Mouse (Mus musculus): ENCODE results near the gene Cap2.

The Cap2 gene

DNA sequence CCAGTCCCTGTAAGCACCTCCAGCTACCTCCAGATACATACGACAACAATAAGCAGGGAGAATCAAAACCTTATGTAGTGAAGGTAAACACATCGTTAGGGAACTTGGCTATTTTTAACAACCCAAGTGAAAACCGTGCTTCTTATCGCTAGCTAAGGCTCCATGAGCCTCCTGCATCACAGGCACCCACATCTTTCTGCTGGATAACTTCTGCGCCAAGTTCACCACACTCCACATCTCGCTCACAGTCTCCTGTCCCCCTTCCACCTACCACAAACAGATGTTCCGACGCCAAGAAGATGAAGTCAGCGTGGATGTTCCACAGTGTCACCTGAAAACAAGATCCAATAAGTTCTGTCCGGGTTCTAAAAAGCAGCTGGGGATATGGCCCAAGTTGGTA, 49.0 kb downstream of the Cap2 start:
- no peaks in the 10 kb centered on the region; the same call in 1 of the 2 replicates for H3K27me3 ChIP-seq (ENCODE audit: insufficient read depth, low read length)
- TF ChIP-seq CTCF (conservative IDR thresholded peaks at IDR 0.05; ENCODE audit: low read length) (no peak), NANOG (IDR thresholded peaks at IDR 0.05; ENCODE audit: borderline replicate concordance, low read length) (no peak), POU5F1 (IDR thresholded peaks at IDR 0.05; ENCODE audit: borderline replicate concordance, low read length) (no peak)
- no peaks in the 10 kb centered on the region for H3K4me1 ChIP-seq (replicated peaks; ENCODE audit: low read depth, low read length)
- peaks cover 5% of the 10 kb centered on the region; the same call in 1 of the 2 replicates for H3K9me3 ChIP-seq (ENCODE audit: low read length)
- H3K36me3 ChIP-seq (ENCODE audit: insufficient read depth, low read length): no peaks in the 10 kb centered on the region
- H3K4me3 ChIP-seq (replicated peaks; ENCODE audit: low read length): no peak overlapping the region

DNA sequence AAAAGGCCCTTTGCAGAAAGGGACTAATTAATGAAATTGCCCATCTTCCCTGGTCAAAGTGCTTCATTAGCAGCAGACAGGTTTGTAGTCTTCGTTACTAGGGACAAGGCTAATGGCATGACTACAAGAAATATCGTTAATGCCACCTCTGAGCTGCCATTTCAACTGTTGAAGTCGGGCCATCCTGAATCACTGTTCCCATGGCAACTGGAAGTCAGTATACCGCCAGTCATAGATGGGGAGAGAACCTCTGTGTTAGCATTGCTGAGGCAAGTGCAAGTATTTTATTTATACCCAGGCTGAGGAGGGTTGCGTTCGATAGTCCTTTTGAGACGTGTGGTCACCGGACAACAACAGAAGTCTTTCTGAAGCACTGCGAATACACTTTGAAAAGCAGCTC, 53.1 kb downstream of the Cap2 start:
- no peaks in the 10 kb centered on the region; the same call in 1 of the 2 replicates for H3K27me3 ChIP-seq (ENCODE audit: insufficient read depth, low read length)

DNA sequence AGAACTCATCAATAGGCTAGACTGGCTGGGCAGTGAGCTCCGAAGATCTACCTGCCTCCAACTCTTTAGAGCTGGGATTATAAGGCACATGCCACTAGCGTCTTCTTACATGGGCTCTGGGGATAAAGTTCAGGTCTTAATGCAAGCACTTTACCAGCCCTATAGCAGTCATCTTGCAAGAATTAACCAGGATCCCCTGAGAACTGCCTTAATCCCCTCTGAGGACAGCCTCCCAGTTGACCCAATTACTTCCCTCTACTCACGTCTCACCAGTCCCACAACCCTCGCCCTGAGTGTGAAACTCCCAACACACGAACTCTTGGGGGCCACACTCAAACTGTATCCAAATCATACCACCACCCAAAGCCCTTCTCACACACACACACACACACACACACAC, 64.3 kb downstream of the Cap2 start:
- H3K4me3 ChIP-seq (replicated peaks; ENCODE audit: low read length): no peak overlapping the region
- TF ChIP-seq POU5F1 (IDR thresholded peaks at IDR 0.05; ENCODE audit: borderline replicate concordance, low read length) (no peak), CTCF (conservative IDR thresholded peaks at IDR 0.05; ENCODE audit: low read length) (no peak), NANOG (IDR thresholded peaks at IDR 0.05; ENCODE audit: borderline replicate concordance, low read length) (no peak)
- no peaks in the 10 kb centered on the region for H3K4me1 ChIP-seq (replicated peaks; ENCODE audit: low read depth, low read length)

More for the DNA sequence above, 53.1 kb downstream of the Cap2 start:
- Histone ChIP-seq H3K4me3 (replicated peaks; ENCODE audit: low read length) (no peak overlapping the region), H3K36me3 (ENCODE audit: insufficient read depth, low read length) (no peaks in the 10 kb centered on the region), H3K4me1 (replicated peaks; ENCODE audit: low read depth, low read length) (no peaks in the 10 kb centered on the region), H3K9me3 (ENCODE audit: low read length) (peaks cover 10% of the 10 kb centered on the region; the same call in 1 of the 2 replicates)
- TF ChIP-seq NANOG (IDR thresholded peaks at IDR 0.05; ENCODE audit: borderline replicate concordance, low read length) (no peak), CTCF (conservative IDR thresholded peaks at IDR 0.05; ENCODE audit: low read length) (no peak), POU5F1 (IDR thresholded peaks at IDR 0.05; ENCODE audit: borderline replicate concordance, low read length) (no peak)

DNA sequence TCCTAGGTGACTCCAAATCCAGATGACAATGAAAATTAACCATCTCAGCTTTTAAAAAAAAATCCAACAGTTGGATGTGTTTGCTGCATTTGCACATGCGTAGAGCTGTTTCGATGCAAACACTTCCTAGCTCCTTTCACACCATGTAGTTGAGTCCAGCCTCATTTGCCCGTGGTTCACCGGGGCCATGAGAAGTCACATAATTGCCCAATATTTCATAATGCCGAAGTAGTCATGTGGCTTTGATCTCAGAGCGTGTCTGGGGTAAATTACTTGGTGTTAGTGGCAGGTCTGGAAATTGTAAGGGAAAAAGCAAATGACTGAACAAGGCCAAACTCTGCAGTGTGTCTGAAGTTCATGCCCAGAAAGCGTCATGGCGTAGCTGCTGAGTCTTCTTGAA, 67.8 kb downstream of the Cap2 start:
- H3K9me3 ChIP-seq (ENCODE audit: low read length): peaks cover 10% of the 10 kb centered on the region
- H3K27me3 ChIP-seq (ENCODE audit: insufficient read depth, low read length): no peaks in the 10 kb centered on the region
- H3K36me3 ChIP-seq (ENCODE audit: insufficient read depth, low read length): no peaks in the 10 kb centered on the region
- H3K4me3 ChIP-seq (replicated peaks; ENCODE audit: low read length): no peak overlapping the region
- TF ChIP-seq NANOG (IDR thresholded peaks at IDR 0.05; ENCODE audit: borderline replicate concordance, low read length): no peak
- no peaks in the 10 kb centered on the region for H3K4me1 ChIP-seq (replicated peaks; ENCODE audit: low read depth, low read length)

More for the DNA sequence above, 64.3 kb downstream of the Cap2 start:
- peaks cover 4% of the 10 kb centered on the region for H3K9me3 ChIP-seq (ENCODE audit: low read length)
- no peaks in the 10 kb centered on the region for H3K36me3 ChIP-seq (ENCODE audit: insufficient read depth, low read length)
- H3K27me3 ChIP-seq (ENCODE audit: insufficient read depth, low read length): no peaks in the 10 kb centered on the region

DNA sequence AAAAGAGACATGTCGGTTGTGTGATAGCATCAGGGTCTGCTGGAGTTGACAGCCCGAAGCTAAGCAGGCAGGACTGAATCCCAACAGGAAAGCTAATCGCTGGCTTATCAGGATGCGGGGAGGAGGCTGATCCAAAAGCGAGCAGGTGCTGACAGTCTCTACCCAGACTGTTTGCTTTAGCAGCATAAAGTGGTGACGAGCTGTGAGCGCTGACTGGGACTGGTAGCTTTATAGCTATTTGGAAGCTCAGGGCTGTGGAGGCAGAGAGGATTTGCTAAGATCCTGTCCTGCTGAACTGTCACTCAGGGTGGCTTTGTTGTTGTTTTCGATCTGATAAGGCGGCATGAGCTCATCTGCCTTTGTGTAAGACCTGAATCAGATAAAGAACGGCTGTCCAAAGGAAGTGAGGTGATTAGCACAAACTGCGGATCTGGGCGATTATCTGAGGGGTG, 69.5 kb downstream of the Cap2 start:
- TF ChIP-seq CTCF (conservative IDR thresholded peaks at IDR 0.05; ENCODE audit: low read length) (no peak), NANOG (IDR thresholded peaks at IDR 0.05; ENCODE audit: borderline replicate concordance, low read length) (no peak), POU5F1 (IDR thresholded peaks at IDR 0.05; ENCODE audit: borderline replicate concordance, low read length) (no peak)
- Histone ChIP-seq H3K27me3 (ENCODE audit: insufficient read depth, low read length) (no peaks in the 10 kb centered on the region), H3K4me3 (replicated peaks; ENCODE audit: low read length) (no peak overlapping the region), H3K4me1 (replicated peaks; ENCODE audit: low read depth, low read length) (no peaks in the 10 kb centered on the region), H3K36me3 (ENCODE audit: insufficient read depth, low read length) (no peaks in the 10 kb centered on the region), H3K9me3 (ENCODE audit: low read length) (peaks cover 18% of the 10 kb centered on the region)

DNA sequence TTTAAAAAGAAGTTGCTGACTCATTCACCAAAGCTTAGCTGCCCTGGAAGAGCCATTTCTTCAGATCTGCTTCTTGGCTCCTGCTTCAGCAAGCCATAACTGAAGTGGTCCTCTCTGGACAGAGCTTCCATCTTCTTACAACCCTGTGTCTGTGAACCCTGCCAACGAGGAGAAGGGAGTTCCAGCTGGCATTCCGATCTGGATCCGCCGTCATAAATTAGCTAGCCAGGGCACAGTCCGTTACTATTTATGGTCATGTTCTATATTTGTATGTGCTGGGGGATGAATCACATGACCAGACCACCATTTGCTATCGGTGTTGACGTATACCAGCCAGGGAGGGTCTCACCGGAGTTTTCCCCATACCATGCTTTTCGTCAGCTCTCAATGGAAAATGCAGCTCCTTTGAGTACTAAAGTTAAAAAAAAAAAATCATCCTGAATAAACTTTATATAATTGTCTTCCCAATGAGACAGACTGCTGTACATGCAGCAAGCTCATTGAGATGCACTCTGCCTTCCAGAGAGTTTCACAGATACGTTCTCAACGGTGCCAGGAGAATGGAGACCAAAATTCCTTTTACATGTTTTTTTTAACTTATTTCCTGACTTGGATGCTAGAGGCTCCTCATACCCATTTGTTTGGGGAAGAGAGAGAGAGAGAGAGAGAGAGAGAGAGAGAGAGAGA, 70.5 kb downstream of the Cap2 start:
- TF ChIP-seq CTCF (conservative IDR thresholded peaks at IDR 0.05; ENCODE audit: low read length): no peak
- no peak for TF ChIP-seq POU5F1 (IDR thresholded peaks at IDR 0.05; ENCODE audit: borderline replicate concordance, low read length)
- TF ChIP-seq NANOG (IDR thresholded peaks at IDR 0.05; ENCODE audit: borderline replicate concordance, low read length): no peak
- Histone ChIP-seq H3K4me1 (replicated peaks; ENCODE audit: low read depth, low read length) (no peaks in the 10 kb centered on the region), H3K36me3 (ENCODE audit: insufficient read depth, low read length) (no peaks in the 10 kb centered on the region), H3K27me3 (ENCODE audit: insufficient read depth, low read length) (no peaks in the 10 kb centered on the region), H3K4me3 (replicated peaks; ENCODE audit: low read length) (no peak overlapping the region), H3K9me3 (ENCODE audit: low read length) (peaks cover 18% of the 10 kb centered on the region)

DNA sequence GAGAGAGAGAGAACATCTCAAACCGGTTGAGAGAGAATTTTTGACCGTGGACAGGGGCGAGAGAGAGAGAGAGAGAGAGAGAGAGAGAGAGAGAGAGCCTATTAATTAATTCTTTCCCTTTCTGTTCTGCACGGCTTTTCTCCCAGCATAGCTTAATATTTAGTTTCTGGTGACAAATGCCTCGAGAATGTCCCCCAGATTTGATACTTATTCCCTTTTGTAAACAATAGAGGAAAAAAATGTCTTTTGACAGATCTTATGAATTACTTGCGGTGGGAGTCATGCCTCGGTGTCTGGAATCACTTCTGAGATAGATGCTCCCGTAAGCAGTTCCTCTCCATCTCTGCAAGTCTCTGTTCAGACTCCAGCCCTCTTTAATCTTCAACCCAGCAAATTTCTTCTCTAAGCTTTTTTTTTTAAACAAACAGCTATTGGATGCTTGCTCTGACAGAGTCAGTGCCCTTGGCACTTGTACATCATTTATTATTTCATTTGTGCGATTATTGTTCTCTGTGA, 71.1 kb downstream of the Cap2 start:
- H3K27me3 ChIP-seq (ENCODE audit: insufficient read depth, low read length): no peaks in the 10 kb centered on the region

DNA sequence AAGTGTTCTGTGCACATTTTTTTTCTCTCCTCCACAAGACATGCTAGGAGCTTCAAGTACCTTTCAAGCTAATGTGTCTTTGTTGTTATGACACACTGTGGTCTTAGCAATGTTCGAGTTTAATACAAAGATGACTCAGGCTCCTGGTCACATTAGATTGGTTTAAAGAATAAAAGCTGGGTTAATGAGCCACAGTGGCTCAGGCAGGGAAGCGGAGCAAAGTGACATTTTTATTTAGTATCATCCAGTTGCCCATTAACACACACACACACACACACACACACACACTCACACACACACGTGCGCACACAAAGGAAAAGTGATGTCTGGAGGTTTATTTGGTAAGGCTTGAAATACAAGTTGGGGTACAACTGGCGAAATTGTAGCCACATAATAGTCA, 72.6 kb downstream of the Cap2 start:
- Histone ChIP-seq H3K27me3 (ENCODE audit: insufficient read depth, low read length) (no peaks in the 10 kb centered on the region), H3K36me3 (ENCODE audit: insufficient read depth, low read length) (no peaks in the 10 kb centered on the region), H3K4me1 (replicated peaks; ENCODE audit: low read depth, low read length) (no peaks in the 10 kb centered on the region), H3K4me3 (replicated peaks; ENCODE audit: low read length) (no peak overlapping the region), H3K9me3 (ENCODE audit: low read length) (peaks cover 18% of the 10 kb centered on the region)
- TF ChIP-seq POU5F1 (IDR thresholded peaks at IDR 0.05; ENCODE audit: borderline replicate concordance, low read length) (no peak), NANOG (IDR thresholded peaks at IDR 0.05; ENCODE audit: borderline replicate concordance, low read length) (no peak), CTCF (conservative IDR thresholded peaks at IDR 0.05; ENCODE audit: low read length) (no peak)

More for the DNA sequence above, 71.1 kb downstream of the Cap2 start:
- H3K4me1 ChIP-seq (replicated peaks; ENCODE audit: low read depth, low read length): no peaks in the 10 kb centered on the region
- no peaks in the 10 kb centered on the region for H3K36me3 ChIP-seq (ENCODE audit: insufficient read depth, low read length)
- peaks cover 18% of the 10 kb centered on the region for H3K9me3 ChIP-seq (ENCODE audit: low read length)
- TF ChIP-seq NANOG (IDR thresholded peaks at IDR 0.05; ENCODE audit: borderline replicate concordance, low read length) (no peak), POU5F1 (IDR thresholded peaks at IDR 0.05; ENCODE audit: borderline replicate concordance, low read length) (no peak), CTCF (conservative IDR thresholded peaks at IDR 0.05; ENCODE audit: low read length) (no peak)
- H3K4me3 ChIP-seq (replicated peaks; ENCODE audit: low read length): no peak overlapping the region

Data from E14TG2a.4 (cell line).